Mouse (Mus musculus): ENCODE measurements at regions not wholly inside any gene's neighbourhood (a gene's known extent, or its start where the extent isn't known, plus 50 kb on each side); places are given as distances from the start of the nearest gene placed in this dataset.

DNA sequence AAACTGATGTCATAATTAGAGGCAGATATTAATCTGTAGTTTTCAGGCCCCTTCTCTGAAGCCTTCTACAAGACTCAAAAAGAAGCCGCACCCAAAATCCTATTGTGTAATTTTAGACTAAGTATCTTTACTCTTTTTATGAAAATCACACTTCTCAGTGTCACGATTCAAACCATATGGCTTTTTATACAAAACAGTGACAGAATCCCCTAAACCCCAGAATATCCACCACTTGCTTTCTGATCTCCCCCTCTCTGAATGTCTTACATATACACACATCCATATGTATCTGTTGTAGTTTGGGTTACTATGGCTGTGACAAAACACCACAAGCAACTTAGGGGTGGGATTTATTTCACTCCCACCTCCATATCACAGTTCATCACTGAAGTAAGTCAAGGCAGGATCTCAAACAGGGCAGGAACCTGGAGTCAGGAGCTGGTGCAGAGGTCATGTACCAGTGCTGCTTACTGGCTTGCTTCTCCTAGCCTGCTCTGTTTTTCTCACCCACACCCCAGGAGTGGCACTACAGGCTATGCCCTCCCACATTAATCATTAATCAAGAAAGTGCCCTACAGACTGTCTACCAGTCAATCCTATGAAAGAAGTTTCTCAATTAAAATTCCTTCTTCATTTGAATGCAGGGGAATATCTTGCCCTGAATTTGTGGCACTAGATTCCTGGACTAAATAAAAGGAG, 59.3 kb upstream of the B3gat1 start:
- no peak for DNase-seq (ENCODE audit: low spot score in 2 of 2)
- intact Hi-C loops (cut with DNase I): no loop called here

DNA sequence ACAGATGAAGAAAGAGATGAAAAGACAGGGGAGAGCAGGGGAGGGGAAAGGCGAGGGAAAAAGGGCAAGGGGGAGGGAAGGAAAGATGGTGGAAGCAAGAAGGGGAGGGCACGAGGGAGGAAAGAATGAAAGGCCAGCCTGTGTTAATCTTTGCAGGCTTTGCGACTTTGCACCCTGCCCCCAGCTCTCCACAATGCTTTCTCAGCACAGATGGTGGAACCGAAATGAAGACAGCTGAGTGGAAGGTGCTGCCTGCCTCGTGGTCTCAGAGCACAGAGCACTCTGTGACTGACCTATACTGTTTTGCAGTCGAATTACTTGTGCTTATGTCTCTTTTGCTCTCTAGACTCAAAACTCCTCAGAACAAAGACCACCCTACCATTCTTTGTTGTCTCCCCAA, 55.2 kb upstream of the B3gat1 start:
- intact Hi-C loops (cut with DNase I): no loop called here
- peak in 1 of 2 experiments; percentile 30 for DNase-seq (ENCODE audit: low spot score in 2 of 2)

DNA sequence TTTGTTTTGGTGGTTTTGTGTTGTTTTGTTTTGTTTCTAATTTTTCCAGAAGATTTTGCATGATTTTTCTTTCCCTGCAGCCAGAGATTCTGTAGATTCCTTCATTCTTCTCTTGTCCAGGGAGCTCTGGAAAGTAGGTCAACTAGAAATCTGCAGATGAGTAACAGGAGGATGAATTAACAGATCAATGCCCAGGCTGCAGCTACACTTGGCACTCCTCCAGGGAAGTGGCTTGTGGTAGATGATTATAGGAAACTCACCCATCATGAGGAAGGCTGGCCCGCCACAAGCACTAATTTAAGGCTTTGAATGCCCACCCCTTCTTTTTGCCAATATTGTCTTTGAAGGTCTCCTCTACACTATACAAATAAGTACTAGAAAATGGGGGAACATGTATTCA, 52.0 kb upstream of the B3gat1 start:
- intact Hi-C loops (cut with DNase I): no loop called here
- no peak for DNase-seq (ENCODE audit: low spot score in 2 of 2)

All from left cerebral cortex, postnatal 14 days (tissue).